Mouse (Mus musculus) kidney, adult 2 months (tissue): Measurements from ENCODE around the gene E130311K13Rik.

Source experiments
- CTCF ChIP-seq: fragments of 200-500 bp; conservative IDR thresholded peaks from 2 replicates; pipeline ENCODE4 v1.5.1; 2011; ENCODE audit warnings: low read depth, mild to moderate bottlenecking, control low read depth, low read length, moderate library complexity, mixed read lengths; ENCODE audit not compliant: insufficient read depth, insufficient read length
- POLR2A ChIP-seq: fragments of 200-500 bp; IDR thresholded peaks from one replicate; pipeline ENCODE4 v1.6.1; 2011; ENCODE audit warnings: low read depth, low read length, control low read depth

GRCm38 (mm10) chr3:63977895-63978294, 48.6 kb upstream of the E130311K13Rik start:
- TF ChIP-seq POLR2A (no peak), CTCF (no peak)
